Mouse (Mus musculus): ENCODE measurements around the gene Tcerg1l. TPM values are rescaled to one million over a fixed set of nuclear protein-coding genes. Genes with fewer than 3 reads are reported as not detected.

Tcerg1l gene
- polyA plus RNA-seq, 1 experiment from 2014 or later, result 0.44 TPM

GRCm38 (mm10) chr7:138196139-138196538 is 201.4 kb downstream of the Tcerg1l start:
- WGBS (ENCODE audit: insufficient replicate concordance), result 78% methylated on average over 2 of the region's 2 CpGs
- H3K27me3 ChIP-seq (ENCODE audit: control insufficient read depth, insufficient read depth, low read length), result no peaks in the 10 kb centered on the region
- no peak overlapping the region for H3K27ac ChIP-seq (ENCODE audit: low read depth, low read length)
- no peak overlapping the region for H3K4me2 ChIP-seq
- H3K9me3 ChIP-seq (replicated peaks; ENCODE audit: control insufficient read depth, low read length), result no peaks in the 10 kb centered on the region
- H3K4me1 ChIP-seq (ENCODE audit: control insufficient read depth, insufficient read depth, low read length), result no peaks in the 10 kb centered on the region
- H3K36me3 ChIP-seq (ENCODE audit: control insufficient read depth, insufficient read depth, low read length), result no peaks in the 10 kb centered on the region
- no peak overlapping the region for H3K9ac ChIP-seq (ENCODE audit: low read depth, low read length)
- no peak for ATAC-seq (replicated peaks; ENCODE audit: insufficient number of reproducible peaks, low FRiP score, low TSS enrichment)
- no peak overlapping the region for H3K4me3 ChIP-seq (ENCODE audit: low read depth, low read length)

- Histone ChIP-seq H3K9me3 (replicated peaks; ENCODE audit: control insufficient read depth, low read length) (no peaks in the 10 kb centered on the region), H3K36me3 (ENCODE audit: control insufficient read depth, insufficient read depth, low read length) (no peaks in the 10 kb centered on the region), H3K9ac (ENCODE audit: low read depth, low read length) (no peak overlapping the region), H3K4me1 (ENCODE audit: control insufficient read depth, insufficient read depth, low read length) (no peaks in the 10 kb centered on the region), H3K27ac (ENCODE audit: low read depth, low read length) (no peak overlapping the region), H3K27me3 (ENCODE audit: control insufficient read depth, insufficient read depth, low read length) (no peaks in the 10 kb centered on the region), H3K4me2 (no peak overlapping the region), H3K4me3 (ENCODE audit: low read depth, low read length) (no peak overlapping the region)
- 81% methylated on average over 5 of the region's 5 CpGs for WGBS (ENCODE audit: insufficient replicate concordance)
- no peak for ATAC-seq (replicated peaks; ENCODE audit: insufficient number of reproducible peaks, low FRiP score, low TSS enrichment)
Observed at GRCm38 (mm10) chr7:138184197-138184596, 213.3 kb downstream of the Tcerg1l start.

- H3K27ac ChIP-seq (ENCODE audit: low read depth, low read length), result no peak overlapping the region
- WGBS (ENCODE audit: insufficient replicate concordance), result 68% methylated on average over 3 of the region's 3 CpGs
- ATAC-seq (replicated peaks; ENCODE audit: insufficient number of reproducible peaks, low FRiP score, low TSS enrichment), result no peak
Observed at GRCm38 (mm10) chr7:138182216-138182615, 215.3 kb downstream of the Tcerg1l start.

GRCm38 (mm10) chr7:138178617-138179016 is 218.9 kb downstream of the Tcerg1l start:
- no peaks in the 10 kb centered on the region for H3K36me3 ChIP-seq (ENCODE audit: control insufficient read depth, insufficient read depth, low read length)
- H3K9ac ChIP-seq (ENCODE audit: low read depth, low read length), result no peak overlapping the region
- 77% methylated on average over 2 of the region's 2 CpGs for WGBS (ENCODE audit: insufficient replicate concordance)
- no peak overlapping the region for H3K4me3 ChIP-seq (ENCODE audit: low read depth, low read length)
- no peaks in the 10 kb centered on the region for H3K9me3 ChIP-seq (replicated peaks; ENCODE audit: control insufficient read depth, low read length)
- ATAC-seq (replicated peaks; ENCODE audit: insufficient number of reproducible peaks, low FRiP score, low TSS enrichment), result no peak
- H3K4me2 ChIP-seq, result no peak overlapping the region
- no peak overlapping the region for H3K27ac ChIP-seq (ENCODE audit: low read depth, low read length)
- no peaks in the 10 kb centered on the region for H3K27me3 ChIP-seq (ENCODE audit: control insufficient read depth, insufficient read depth, low read length)
- no peaks in the 10 kb centered on the region for H3K4me1 ChIP-seq (ENCODE audit: control insufficient read depth, insufficient read depth, low read length)

More at GRCm38 (mm10) chr7:138182216-138182615, 215.3 kb downstream of the Tcerg1l start:
- no peak overlapping the region for H3K9ac ChIP-seq (ENCODE audit: low read depth, low read length)
- no peak overlapping the region for H3K4me3 ChIP-seq (ENCODE audit: low read depth, low read length)
- no peaks in the 10 kb centered on the region for H3K4me1 ChIP-seq (ENCODE audit: control insufficient read depth, insufficient read depth, low read length)
- no peak overlapping the region for H3K4me2 ChIP-seq
- H3K27me3 ChIP-seq (ENCODE audit: control insufficient read depth, insufficient read depth, low read length), result no peaks in the 10 kb centered on the region
- H3K36me3 ChIP-seq (ENCODE audit: control insufficient read depth, insufficient read depth, low read length), result no peaks in the 10 kb centered on the region
- no peaks in the 10 kb centered on the region for H3K9me3 ChIP-seq (replicated peaks; ENCODE audit: control insufficient read depth, low read length)

- H3K9ac ChIP-seq (ENCODE audit: low read depth, low read length), result no peak overlapping the region
- no peak overlapping the region for H3K27ac ChIP-seq (ENCODE audit: low read depth, low read length)
- no peak for ATAC-seq (replicated peaks; ENCODE audit: insufficient number of reproducible peaks, low FRiP score, low TSS enrichment)
- H3K36me3 ChIP-seq (ENCODE audit: control insufficient read depth, insufficient read depth, low read length), result no peaks in the 10 kb centered on the region
- H3K4me3 ChIP-seq (ENCODE audit: low read depth, low read length), result no peak overlapping the region
- H3K9me3 ChIP-seq (replicated peaks; ENCODE audit: control insufficient read depth, low read length), result no peaks in the 10 kb centered on the region
- 61% methylated on average over 2 of the region's 2 CpGs for WGBS (ENCODE audit: insufficient replicate concordance)
- no peak overlapping the region for H3K4me2 ChIP-seq
- H3K27me3 ChIP-seq (ENCODE audit: control insufficient read depth, insufficient read depth, low read length), result no peaks in the 10 kb centered on the region
- no peaks in the 10 kb centered on the region for H3K4me1 ChIP-seq (ENCODE audit: control insufficient read depth, insufficient read depth, low read length)
Observed at GRCm38 (mm10) chr7:138176026-138176425, 221.5 kb downstream of the Tcerg1l start.

DNA sequence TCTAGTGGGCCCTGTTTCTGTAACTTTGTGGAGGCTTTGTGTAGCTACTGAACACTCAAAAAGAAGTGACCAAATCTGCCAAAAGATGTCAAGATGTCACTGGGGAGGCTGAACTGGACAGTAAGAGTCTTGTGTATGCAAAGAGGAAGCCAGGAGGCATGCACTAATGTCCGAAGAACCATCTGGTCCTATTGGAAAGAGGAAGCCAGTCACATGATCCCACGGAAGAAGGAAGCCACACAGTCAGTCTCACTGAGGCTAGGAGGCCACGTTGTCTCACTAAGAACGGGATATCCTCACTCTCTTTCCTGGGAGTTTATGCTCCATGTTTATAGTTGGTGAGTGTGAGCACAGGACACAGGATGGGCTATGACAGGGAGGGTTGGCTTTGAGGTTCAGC is 227.1 kb downstream of the Tcerg1l start:
- H3K4me3 ChIP-seq (ENCODE audit: low read depth, low read length), result no peak overlapping the region
- no peaks in the 10 kb centered on the region for H3K4me1 ChIP-seq (ENCODE audit: control insufficient read depth, insufficient read depth, low read length)
- no peaks in the 10 kb centered on the region for H3K36me3 ChIP-seq (ENCODE audit: control insufficient read depth, insufficient read depth, low read length)
- H3K4me2 ChIP-seq, result no peak overlapping the region
- H3K9ac ChIP-seq (ENCODE audit: low read depth, low read length), result no peak overlapping the region
- H3K27ac ChIP-seq (ENCODE audit: low read depth, low read length), result no peak overlapping the region
- ATAC-seq (replicated peaks; ENCODE audit: insufficient number of reproducible peaks, low FRiP score, low TSS enrichment), result no peak
- 77% methylated on average over 4 of the region's 4 CpGs for WGBS (ENCODE audit: insufficient replicate concordance)
- H3K9me3 ChIP-seq (replicated peaks; ENCODE audit: control insufficient read depth, low read length), result no peaks in the 10 kb centered on the region
- H3K27me3 ChIP-seq (ENCODE audit: control insufficient read depth, insufficient read depth, low read length), result no peaks in the 10 kb centered on the region
